Mouse (Mus musculus): ENCODE measurements at regions not wholly inside any gene's neighbourhood (a gene's known extent, or its start where the extent isn't known, plus 50 kb on each side); places are given as distances from the start of the nearest gene placed in this dataset.

DNA sequence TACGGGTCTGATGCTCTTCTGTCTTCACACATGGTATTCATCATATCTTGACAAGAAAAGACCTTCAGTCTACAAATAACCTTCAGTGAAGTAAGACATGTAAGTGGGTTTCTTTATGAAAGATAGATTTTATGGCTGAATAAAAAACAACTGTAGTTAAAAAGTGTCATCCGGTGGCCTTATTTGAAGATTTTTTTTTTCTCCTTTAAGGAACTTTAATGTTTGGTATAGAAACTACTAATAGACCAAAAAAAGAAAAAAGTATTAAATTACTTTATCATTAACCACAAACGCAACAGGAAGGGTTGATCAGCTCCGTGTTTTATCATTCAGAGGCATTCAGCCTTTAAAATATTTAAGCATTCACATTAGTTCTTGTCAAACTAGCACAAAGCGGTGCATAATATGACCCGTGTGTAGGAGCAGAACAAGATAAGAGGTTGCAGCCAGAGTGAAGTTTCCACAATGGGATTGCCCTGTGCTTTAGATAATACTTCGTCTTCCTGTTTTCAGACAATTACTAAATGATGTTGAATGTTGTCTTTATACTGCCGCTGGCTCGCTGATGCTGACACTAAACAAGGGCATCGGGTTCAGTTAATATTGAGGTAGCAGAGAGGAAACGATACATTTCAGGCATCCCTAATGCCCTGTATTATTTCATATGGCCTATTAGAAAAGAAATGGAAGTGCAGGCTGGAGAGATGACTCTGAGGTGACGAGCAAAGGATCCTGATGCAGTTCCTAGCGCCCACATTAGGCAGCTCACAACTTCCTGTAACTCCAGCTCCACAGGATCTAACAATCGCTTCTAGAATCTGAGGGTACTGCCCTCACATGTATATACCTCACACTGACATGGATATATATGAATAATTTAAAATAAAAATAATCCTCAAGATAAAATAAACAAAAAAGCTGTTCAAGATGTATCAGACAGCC is 244.8 kb downstream of the Rpl36a-ps1 start:
- ATAC-seq (replicated peaks; ENCODE audit: poor library complexity), result peak; percentile 93

DNA sequence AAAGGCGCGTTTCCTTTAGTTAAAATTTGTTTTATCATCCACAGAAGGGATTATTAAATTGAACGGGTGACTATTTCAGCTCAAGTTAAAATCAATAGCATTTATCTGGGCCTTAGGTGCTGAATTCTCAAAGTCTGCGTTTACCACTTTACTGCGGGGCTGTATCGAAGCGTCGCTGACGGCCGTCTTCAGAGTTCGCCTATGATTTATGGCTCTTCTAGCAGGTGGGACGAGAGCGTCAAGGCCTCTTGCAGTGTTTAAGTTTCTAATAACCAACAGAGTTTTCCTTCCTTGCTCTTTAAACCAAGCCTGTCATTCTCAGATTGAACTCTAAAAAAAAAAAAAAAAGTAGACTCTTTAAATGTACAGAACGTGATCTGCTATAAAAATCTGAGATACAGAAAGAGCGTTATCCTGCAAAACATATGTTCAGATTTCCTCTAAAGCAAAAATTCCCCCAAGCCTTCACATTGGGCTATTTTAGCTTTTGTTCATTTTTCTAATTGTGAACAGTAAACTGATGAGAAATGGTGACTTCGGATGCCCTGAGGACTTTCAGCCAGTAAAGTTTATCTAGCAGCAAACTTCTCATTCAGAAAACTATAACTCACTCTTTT is 246.9 kb downstream of the Rpl36a-ps1 start:
- no peak for ATAC-seq (replicated peaks; ENCODE audit: poor library complexity)

DNA sequence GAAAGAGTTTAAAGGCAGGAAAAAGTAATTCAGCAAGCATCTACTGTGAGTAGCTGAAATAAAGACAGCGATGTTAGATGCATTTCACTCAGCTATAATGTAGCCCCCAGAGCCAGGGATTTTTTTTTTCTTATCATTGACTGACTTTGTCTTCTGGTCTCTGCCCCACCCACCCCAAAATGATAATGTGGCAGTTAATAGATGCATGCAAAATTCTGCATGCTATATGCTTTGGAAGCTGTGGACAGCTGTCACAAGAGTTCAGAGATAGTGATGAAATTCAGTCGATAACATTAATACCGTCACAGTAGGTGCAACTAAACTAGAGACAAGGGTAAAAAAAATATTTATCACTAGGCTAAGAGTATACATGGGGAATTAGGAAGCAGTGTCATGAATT is 263.7 kb downstream of the Rpl36a-ps1 start:
- peak; percentile 34 for ATAC-seq (replicated peaks; ENCODE audit: poor library complexity)

DNA sequence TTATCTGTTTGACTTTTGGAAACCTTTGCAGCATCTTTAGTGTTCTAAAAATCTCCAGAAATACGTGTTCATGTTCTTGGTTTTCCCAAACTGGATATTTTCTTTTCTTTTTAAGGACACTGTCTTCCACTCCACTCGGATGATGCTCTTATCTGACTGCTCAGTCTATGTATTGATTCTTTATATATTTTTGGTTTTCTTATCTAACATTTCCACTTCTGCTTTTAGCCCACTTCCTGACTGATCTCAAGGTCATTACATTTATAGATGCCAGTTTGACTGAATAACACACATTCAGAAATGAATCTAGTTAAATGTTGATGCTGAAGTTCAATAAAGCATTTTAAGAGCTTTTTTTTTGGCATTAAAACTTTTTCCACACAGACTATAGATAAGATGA is 265.3 kb downstream of the Rpl36a-ps1 start:
- ATAC-seq (replicated peaks; ENCODE audit: poor library complexity), result no peak

DNA sequence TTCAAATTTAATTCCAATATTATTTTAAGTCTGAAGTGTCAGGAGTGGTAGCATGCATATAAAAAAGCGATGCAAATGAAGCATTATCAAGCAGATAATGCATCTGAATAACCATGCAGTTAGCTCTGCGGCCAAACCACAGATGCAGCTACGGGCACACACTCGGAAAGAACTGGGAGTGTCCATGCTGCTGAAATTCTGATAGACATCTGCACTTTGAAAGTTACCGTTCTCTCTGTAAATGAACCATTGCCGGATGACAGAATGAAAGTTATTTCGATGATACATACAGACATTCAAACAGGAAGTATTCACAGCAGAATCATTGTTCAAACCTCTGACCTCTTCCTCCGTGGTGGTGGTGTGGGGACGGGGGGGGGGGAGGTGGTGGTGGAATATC is 271.6 kb downstream of the Rpl36a-ps1 start:
- peak; percentile 72 for ATAC-seq (replicated peaks; ENCODE audit: poor library complexity)

DNA sequence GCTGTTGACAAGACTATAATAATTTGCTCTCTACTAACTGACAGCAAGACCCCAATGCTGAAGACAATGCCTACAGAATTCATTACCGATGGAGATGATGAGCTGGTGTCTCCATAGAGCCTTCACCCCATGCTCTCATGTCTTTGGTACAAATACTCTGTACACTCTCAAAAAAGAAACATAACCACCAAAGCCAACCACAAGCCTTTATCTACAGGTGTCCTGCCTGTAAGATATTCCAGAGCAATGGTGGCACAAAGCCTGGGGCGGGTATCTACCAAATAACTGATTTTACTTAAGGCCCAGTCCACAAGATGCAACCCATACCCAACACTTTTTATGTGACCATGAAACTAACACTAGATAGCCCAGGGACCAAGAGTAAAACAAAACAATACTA is 273.1 kb downstream of the Rpl36a-ps1 start:
- ATAC-seq (replicated peaks; ENCODE audit: poor library complexity), result no peak

DNA sequence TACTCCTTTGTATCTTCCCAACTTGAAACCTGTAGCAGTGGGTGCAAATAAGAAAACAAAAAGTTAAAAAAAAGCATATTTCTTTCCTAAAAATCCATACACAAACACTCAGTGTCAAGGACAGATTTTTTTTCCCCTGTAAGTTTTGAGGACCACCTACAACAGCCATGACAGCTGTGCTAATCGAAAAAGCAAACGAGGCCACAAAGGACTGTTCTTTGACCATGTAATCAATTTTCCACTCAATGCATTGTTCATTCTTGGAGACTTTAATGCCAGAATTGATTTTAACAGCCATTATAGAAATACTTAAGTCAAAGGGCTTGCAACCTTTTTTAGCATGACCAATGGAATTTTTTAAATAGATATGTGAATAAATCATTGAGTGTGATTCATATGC is 286.1 kb downstream of the Rpl36a-ps1 start:
- no peak for ATAC-seq (replicated peaks; ENCODE audit: poor library complexity)

DNA sequence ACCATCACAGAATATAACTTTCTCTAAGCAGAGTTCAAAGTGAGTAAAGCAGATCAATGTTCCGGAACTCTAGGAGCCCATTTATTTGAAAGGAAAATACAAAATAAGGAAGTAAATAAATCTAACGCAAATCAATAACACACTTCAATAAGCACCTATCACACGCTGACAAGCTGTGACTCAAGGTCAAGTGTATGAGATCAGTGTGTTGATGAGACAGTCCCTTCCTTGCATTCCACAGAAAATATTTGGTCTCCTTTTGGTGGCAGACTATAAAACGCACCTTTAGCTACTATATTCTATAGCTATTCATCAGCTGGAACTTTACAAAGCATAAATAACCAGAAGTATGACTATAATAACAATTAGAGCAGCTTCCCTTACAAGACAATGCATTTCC is 286.5 kb downstream of the Rpl36a-ps1 start:
- no peak for ATAC-seq (replicated peaks; ENCODE audit: poor library complexity)

DNA sequence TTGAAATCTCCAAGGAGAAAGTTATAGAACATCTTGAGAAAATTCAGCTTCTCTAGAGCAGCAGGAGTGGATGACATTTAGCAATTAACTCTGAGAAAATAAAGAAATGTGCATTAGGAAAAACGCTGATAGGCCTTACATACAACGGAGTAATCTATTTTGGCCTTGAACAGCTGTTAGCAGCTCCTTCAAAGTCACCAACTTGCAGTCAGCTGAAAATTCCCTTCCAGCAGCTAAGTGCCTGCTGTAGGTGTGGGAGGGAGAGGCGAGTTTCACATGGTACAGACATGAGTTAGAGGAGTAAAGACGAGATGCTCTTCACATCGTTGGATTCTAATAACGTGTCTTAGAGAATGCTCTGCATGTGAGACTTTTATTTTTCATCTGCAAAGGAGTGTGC is 290.8 kb downstream of the Rpl36a-ps1 start:
- no peak for ATAC-seq (replicated peaks; ENCODE audit: poor library complexity)

DNA sequence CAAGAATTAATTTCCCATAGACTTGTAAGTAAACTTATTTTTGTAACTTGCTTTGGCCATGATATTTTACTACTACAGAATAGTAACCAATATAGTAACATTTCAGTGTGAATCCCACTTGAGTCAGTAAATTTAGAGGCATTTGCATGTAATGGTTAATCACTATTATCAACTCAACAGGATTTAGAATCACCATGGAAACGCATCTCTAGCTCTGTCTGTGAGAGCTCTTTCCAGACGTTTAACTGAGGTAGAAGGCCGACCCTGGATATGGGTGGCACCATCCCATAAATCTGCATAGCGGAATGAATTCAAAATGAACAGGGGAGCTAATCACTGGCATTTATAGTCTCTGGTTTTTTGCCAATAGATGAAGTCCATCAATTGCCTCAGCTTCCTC is 337.6 kb downstream of the Rpl36a-ps1 start:
- no peak for ATAC-seq (replicated peaks; ENCODE audit: poor library complexity)

DNA sequence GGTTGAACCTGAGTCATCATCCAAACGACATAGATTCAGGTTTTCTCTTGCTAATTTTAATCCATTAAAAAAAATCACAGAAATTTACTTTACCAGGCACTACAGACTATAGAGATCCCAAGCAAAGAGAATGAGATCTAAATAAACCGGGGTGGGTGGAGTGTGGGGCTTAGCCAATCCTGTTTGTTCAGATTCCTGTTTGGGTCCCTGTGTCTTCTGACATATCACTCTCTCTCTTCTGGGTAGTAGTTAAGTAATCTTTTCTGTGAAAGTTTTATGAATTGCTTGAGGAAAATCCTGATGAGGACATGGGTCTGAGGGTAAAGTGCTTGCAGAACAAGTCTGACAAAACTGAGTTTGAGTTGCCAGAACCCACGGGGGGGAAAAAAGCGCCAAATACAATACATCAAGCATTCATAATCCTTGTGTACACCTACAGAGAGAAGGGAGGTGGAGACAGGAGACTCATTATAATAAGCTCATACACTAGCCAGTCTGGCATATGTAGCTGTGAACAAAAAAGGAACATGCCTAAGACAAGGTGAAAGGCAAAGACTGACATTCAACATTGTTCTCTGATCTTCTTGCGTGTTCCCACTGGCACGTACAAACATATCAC is 339.8 kb downstream of the Rpl36a-ps1 start:
- ATAC-seq (replicated peaks; ENCODE audit: poor library complexity), result no peak

DNA sequence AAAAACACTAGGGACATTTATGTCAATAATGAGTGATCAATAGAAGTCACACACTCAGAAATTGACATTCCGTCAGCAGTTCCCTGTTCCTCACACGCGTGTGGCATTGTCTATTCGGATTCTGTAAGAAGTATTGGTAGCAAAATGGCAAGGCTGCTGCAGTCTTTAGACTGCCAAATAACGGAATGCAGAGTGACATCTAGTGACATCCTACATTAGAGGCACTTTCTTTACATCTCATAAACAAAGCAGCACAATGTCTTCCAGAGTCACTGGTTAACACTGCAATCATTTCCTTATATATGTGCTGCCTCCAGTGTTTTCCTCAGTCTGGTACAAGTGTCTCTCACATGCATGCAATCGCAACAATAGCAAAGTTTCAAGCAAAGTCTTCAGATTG is 342.9 kb downstream of the Rpl36a-ps1 start:
- no peak for ATAC-seq (replicated peaks; ENCODE audit: poor library complexity)

DNA sequence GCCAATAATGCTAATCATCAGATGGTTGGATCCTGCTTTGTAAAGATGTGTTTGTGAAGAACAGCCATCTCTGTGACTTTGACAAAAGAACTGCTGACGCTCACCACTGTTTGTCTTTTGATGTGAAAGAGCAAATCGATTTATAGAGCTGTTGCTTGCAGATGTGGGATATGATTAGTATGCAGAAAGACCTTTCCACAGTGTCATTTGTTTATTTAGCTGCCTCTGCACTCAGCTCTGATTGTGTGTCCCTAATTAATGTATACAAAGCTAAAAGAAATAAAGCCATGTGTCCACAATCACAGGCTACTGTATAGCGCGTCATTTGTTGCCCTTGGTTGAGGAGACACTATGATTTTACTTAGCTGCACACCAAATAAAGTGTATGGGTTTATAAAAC is 343.6 kb downstream of the Rpl36a-ps1 start:
- ATAC-seq (replicated peaks; ENCODE audit: poor library complexity), result no peak

DNA sequence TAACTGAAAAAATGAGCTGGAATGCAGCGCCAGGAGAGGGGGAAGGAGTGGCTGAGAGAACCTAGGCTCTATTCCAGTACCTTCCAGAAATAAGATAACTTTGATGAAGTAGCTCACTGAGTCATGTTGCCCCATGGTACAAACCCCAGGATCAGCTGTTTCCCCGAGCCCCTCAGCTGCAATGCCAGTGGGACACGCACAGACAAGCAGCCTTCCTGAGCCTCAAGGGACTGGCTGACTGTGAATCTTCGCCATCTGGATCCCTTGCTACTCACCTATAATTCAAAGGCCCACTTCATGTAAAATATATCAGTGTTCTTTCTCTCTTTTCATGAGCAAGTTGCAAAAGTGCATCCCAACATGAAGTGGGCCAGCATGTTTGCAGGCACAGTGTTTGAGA is 346.5 kb downstream of the Rpl36a-ps1 start:
- no peak for ATAC-seq (replicated peaks; ENCODE audit: poor library complexity)

DNA sequence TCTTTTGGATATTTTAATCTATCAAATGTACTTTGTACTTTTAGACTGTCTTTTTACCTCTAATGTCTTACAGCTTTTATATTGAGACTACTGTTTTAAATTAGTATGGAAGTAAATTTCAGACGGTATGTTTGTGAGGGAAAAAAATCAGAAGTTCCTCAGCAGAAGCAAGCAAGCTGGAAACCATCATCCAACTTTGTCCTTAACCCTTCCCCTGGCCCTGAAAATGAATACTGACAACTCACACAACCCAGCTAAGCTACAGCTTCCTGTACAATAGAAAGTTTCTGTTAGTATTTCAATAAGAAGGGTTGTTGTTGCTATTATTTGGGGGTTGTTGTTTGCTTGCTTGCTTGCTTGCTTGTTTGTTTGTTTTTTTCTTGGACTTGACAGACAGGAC is 350.4 kb downstream of the Rpl36a-ps1 start:
- no peak for ATAC-seq (replicated peaks; ENCODE audit: poor library complexity)

DNA sequence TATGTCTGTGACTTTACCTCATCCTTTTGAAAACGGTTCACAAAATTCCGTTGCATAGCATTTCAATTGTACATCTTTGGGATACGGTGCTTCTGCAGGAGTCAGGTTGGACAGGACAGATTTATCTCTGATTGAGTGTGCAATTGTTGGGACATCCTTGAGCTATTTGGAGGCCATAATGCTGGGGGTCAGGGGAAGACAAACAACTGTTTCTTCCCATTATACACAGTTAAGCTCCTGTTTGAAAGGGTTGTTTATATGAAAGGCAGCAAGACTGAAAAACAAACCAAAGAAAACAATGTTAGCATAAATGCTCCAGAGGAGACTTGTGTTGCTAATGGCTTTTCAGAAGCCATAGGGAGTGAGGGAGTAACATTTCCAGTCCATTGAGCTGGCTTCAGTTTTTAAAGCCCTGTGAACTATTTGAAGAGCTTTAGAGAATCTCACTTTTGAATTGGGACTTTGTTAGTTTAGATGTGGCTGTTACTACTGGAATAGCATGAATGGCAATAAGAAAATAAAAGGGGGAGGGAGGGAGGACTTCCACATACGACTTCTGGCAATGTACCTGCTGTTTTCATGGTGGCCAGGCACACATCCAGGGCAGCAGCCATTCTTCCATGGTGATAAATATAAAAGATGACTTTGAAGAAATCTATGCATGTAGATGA is 351.3 kb downstream of the Rpl36a-ps1 start:
- no peak for ATAC-seq (replicated peaks; ENCODE audit: poor library complexity)

DNA sequence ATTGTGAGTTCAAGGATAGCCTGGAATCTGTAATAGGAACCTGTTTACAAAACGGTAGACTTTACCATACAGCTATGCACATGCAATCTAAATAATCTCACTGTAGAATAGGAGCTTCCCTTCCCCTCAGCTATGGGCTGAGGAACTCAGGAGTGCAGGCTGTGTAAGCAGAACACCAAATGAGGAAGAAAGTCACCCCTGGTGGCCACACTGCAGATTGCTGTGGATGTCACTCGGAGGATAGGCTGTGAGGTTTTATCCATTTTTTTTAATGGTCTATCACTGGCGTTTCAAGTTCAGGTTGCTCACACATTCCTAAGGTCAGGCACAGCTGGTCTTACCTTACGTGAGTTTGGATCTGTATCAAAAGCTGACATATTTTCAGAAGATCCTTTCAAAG is 365.1 kb downstream of the Rpl36a-ps1 start:
- peak; percentile 98 for ATAC-seq (replicated peaks; ENCODE audit: poor library complexity)

DNA sequence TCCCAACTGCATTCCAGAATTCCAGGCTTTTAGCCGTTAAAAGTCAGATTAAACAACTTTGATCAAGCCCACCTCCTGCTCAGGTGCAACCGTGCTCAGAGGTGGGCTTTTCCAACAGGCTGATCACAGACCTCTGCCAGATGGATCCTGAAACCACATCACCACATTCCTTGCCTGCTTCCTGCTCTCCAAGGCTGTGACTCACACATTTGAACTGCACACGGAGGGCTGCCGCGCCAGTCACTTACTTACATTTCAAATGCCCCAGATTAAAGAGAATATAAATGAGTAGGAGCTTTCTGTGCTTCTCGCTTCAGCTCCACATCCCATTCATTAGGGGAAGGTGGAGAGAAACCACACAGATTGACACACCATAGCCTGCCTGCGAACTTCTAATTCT is 367.6 kb downstream of the Rpl36a-ps1 start:
- ATAC-seq (replicated peaks; ENCODE audit: poor library complexity), result no peak

DNA sequence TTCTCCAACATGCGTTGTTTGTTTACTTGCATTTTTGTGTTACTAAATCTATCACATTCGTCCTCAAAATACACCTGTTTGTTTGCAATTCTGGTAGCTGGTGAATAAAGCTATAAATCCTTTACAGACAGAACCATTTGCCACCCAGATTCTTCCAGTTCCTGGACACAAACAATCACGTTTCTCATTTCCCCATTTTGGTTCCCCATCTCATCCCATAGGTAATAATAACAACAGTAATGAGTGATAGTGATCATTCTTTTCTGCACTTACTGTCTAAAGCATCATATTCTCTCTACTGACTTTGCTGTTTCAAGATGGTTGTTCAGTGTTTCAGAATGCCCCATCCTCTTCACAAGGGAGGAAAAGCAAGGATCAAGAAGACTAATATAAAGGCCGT is 368.3 kb downstream of the Rpl36a-ps1 start:
- ATAC-seq (replicated peaks; ENCODE audit: poor library complexity), result peak; percentile 38; the same call in 1 of the 2 replicates

DNA sequence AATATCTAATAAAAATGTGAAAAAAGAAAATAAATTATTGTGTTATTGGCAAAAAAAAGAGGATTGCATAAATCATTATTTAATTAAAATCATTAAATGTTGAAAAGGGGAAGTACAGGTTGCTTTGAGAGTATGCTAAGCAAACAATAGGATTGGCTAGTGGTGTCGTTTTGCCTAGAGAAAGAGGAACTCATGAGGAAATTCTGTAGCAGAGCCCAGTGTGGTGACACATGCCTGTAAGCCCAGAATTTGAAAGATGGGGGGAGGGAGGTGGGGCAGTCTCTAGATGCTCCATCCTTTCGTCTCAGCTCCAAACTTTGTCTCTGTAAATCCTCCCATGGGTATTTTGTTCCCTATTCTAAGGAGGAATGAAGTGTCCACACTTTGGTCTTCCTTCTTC is 388.3 kb downstream of the Rpl36a-ps1 start:
- peak; percentile 100 for ATAC-seq (replicated peaks; ENCODE audit: poor library complexity)

DNA sequence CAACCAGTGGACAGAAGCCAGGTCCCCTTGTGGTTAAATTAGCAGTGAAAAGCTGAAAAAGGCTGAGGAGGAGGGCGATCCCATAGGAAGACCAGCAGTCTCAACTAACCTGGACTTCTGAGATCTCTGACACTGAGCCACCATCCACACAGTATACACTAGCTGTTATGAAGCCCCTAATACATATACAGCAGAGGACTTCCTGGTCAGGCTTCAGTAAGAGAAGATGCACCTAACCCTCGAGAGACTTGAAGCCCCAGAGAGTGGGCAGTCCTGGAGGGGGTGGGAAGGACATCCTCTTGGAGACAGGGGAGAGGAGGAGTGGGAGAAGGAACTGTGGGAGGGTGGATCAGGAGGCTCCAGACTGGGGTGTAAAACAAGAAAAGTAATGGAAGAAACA is 397.9 kb downstream of the Rpl36a-ps1 start:
- no peak for ATAC-seq (replicated peaks; ENCODE audit: poor library complexity)

All from megakaryocyte progenitor cell, adult 5-6 weeks (primary cell).